Mouse (Mus musculus): Measurements from ENCODE around the gene Fgfr2. TPM values are rescaled to one million over a fixed set of nuclear protein-coding genes. Genes with fewer than 3 reads are reported as not detected.

The Fgfr2 gene
- polyA plus RNA-seq, 1 experiment from 2014 or later = 93.6 TPM

- Histone ChIP-seq H3K9ac (ENCODE audit: low read length) (no peak overlapping the region), H3K4me2 (ENCODE audit: low read depth, low read length, severe bottlenecking) (peak overlapping the region; percentile 90; the same call in 1 of the 2 replicates), H3K36me3 (ENCODE audit: control insufficient read depth, insufficient read depth, low read length) (no peaks in the 10 kb centered on the region), H3K4me1 (replicated peaks; ENCODE audit: control insufficient read depth, insufficient read depth, low read length) (peaks cover 50% of the 10 kb centered on the region), H3K27me3 (ENCODE audit: control insufficient read depth, insufficient read depth, low read length) (no peaks in the 10 kb centered on the region), H3K4me3 (ENCODE audit: low read depth, low read length) (peak overlapping the region; percentile 75; the same call in 1 of the 2 replicates), H3K9me3 (ENCODE audit: control insufficient read depth, low read length) (no peaks in the 10 kb centered on the region), H3K27ac (ENCODE audit: low read depth, low read length) (peak overlapping the region; percentile 65)
- DNase-seq (ENCODE audit: low spot score) (peak; percentile 92), ATAC-seq (replicated peaks; ENCODE audit: low FRiP score) (peak; percentile 28; the same call in 1 of the 2 replicates)
- WGBS = 49% methylated on average over 1 of the region's 1 CpGs
These were observed 312.3 kb downstream of the Fgfr2 start for GRCm38 (mm10) chr7:132810879-132811278.

- peak overlapping the region; percentile 90; the same call in 1 of the 2 replicates for H3K4me2 ChIP-seq (ENCODE audit: low read depth, low read length, severe bottlenecking)
- WGBS = 13% methylated on average over 6 of the region's 6 CpGs
- H3K4me3 ChIP-seq (ENCODE audit: low read depth, low read length) = peak overlapping the region; percentile 75; the same call in 1 of the 2 replicates
- DNase-seq (ENCODE audit: low spot score) = peak; percentile 55
- no peak overlapping the region; the same call in 1 of the 2 replicates for H3K9ac ChIP-seq (ENCODE audit: low read length)
- H3K4me1 ChIP-seq (replicated peaks; ENCODE audit: control insufficient read depth, insufficient read depth, low read length) = peaks cover 45% of the 10 kb centered on the region
- H3K9me3 ChIP-seq (ENCODE audit: control insufficient read depth, low read length) = no peaks in the 10 kb centered on the region
- no peaks in the 10 kb centered on the region for H3K27me3 ChIP-seq (ENCODE audit: control insufficient read depth, insufficient read depth, low read length)
- no peaks in the 10 kb centered on the region for H3K36me3 ChIP-seq (ENCODE audit: control insufficient read depth, insufficient read depth, low read length)
- H3K27ac ChIP-seq (ENCODE audit: low read depth, low read length) = peak overlapping the region; percentile 65
- no peak for ATAC-seq (replicated peaks; ENCODE audit: low FRiP score)
These were observed 312.8 kb downstream of the Fgfr2 start for GRCm38 (mm10) chr7:132810368-132810767.

DNA sequence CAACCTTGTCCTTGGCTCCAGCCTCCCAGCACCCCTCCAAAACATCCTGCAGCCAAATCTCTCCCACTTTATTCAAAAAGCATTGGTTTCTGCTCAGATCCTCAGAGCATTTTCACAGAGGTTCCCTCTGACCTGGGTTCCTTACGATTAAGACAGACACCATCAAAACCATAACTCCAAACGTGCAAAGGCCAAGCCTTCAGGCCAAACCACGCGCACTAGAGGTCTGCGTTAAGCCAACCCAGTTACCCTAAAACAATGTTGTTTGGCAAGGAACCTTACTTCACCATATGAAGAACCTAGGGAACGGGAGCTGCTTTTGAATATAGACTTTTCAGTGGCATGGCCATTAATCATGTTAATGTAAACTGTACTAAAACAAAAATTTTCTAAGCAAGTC lies 313.4 kb downstream of the Fgfr2 start:
- 22% methylated on average over 6 of the region's 6 CpGs for WGBS
- Histone ChIP-seq H3K27ac (ENCODE audit: low read depth, low read length) (peak overlapping the region; percentile 65), H3K4me3 (ENCODE audit: low read depth, low read length) (peak overlapping the region; percentile 6; the same call in 1 of the 2 replicates), H3K9ac (ENCODE audit: low read length) (peak overlapping the region; percentile 24; the same call in 1 of the 2 replicates), H3K4me1 (replicated peaks; ENCODE audit: control insufficient read depth, insufficient read depth, low read length) (peaks cover 45% of the 10 kb centered on the region), H3K4me2 (ENCODE audit: low read depth, low read length, severe bottlenecking) (peak overlapping the region; percentile 90), H3K9me3 (ENCODE audit: control insufficient read depth, low read length) (no peaks in the 10 kb centered on the region), H3K27me3 (ENCODE audit: control insufficient read depth, insufficient read depth, low read length) (no peaks in the 10 kb centered on the region), H3K36me3 (ENCODE audit: control insufficient read depth, insufficient read depth, low read length) (no peaks in the 10 kb centered on the region)
- DNase-seq (ENCODE audit: low spot score) = no peak
- no peak for ATAC-seq (replicated peaks; ENCODE audit: low FRiP score)

GRCm38 (mm10) chr7:132808841-132809682 lies 314.1 kb downstream of the Fgfr2 start:
- H3K36me3 ChIP-seq (ENCODE audit: control insufficient read depth, insufficient read depth, low read length) = no peaks in the 10 kb centered on the region
- H3K9ac ChIP-seq (ENCODE audit: low read length) = peak overlapping the region; percentile 2; the same call in 1 of the 2 replicates
- no peaks in the 10 kb centered on the region for H3K9me3 ChIP-seq (ENCODE audit: control insufficient read depth, low read length)
- no peaks in the 10 kb centered on the region for H3K27me3 ChIP-seq (ENCODE audit: control insufficient read depth, insufficient read depth, low read length)
- H3K4me3 ChIP-seq (ENCODE audit: low read depth, low read length) = peak overlapping the region; percentile 6; the same call in 1 of the 2 replicates
- peak overlapping the region; percentile 73 for H3K27ac ChIP-seq (ENCODE audit: low read depth, low read length)
- WGBS = 0% methylated on average over 20 of the region's 20 CpGs
- ATAC-seq (replicated peaks; ENCODE audit: low FRiP score) = peak; percentile 38
- peaks cover 43% of the 10 kb centered on the region for H3K4me1 ChIP-seq (replicated peaks; ENCODE audit: control insufficient read depth, insufficient read depth, low read length)
- H3K4me2 ChIP-seq (ENCODE audit: low read depth, low read length, severe bottlenecking) = peak overlapping the region; percentile 90
- peak; percentile 73 for DNase-seq (ENCODE audit: low spot score)

DNA sequence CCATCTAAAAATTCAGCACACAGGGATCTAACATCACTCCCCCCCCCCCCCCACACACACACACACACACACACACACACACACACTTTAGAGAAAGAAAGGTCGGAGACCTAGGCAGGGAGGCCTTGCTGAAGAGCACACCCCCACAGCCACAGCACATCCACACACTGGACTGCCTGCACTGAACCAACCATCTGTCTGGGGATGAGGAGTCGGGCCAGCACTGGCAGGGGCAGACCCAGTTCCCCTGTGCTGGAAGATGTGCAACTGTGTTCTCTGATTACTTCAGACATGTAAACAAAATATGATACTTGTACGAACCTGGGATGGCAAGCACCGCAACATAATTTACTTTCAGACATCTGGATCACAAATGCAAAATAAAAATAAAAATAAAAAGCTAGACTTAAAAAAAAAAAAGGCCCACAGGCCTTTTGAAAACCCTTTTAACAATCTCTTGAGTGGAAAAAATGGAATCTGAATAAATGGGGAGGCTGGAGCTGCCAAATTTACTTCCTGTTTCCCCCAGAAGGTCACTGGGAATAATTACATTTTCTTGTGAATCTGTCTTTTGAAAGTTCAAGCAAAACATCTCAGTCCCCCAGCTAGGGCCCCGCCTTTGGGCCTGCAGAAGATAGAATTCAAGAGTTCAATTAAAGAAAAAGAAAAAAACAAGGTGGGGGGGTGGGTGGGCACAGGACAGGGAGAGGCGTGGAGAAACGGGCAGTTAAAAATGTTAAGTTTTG lies 314.9 kb downstream of the Fgfr2 start:
- peak overlapping the region; percentile 90; the same call in 1 of the 2 replicates for H3K4me2 ChIP-seq (ENCODE audit: low read depth, low read length, severe bottlenecking)
- 38% methylated on average over 7 of the region's 7 CpGs for WGBS
- ATAC-seq (replicated peaks; ENCODE audit: low FRiP score) (no peak), DNase-seq (ENCODE audit: low spot score) (peak; percentile 50)
- H3K9me3 ChIP-seq (ENCODE audit: control insufficient read depth, low read length) = no peaks in the 10 kb centered on the region
- H3K27me3 ChIP-seq (ENCODE audit: control insufficient read depth, insufficient read depth, low read length) = no peaks in the 10 kb centered on the region
- no peak overlapping the region for H3K4me3 ChIP-seq (ENCODE audit: low read depth, low read length)
- peaks cover 42% of the 10 kb centered on the region for H3K4me1 ChIP-seq (replicated peaks; ENCODE audit: control insufficient read depth, insufficient read depth, low read length)
- peak overlapping the region; percentile 23; the same call in 1 of the 2 replicates for H3K9ac ChIP-seq (ENCODE audit: low read length)
- no peaks in the 10 kb centered on the region for H3K36me3 ChIP-seq (ENCODE audit: control insufficient read depth, insufficient read depth, low read length)
- H3K27ac ChIP-seq (ENCODE audit: low read depth, low read length) = peak overlapping the region; percentile 73

- Histone ChIP-seq H3K36me3 (ENCODE audit: control insufficient read depth, insufficient read depth, low read length) (no peaks in the 10 kb centered on the region), H3K9me3 (ENCODE audit: control insufficient read depth, low read length) (no peaks in the 10 kb centered on the region), H3K4me2 (ENCODE audit: low read depth, low read length, severe bottlenecking) (no peak overlapping the region), H3K9ac (ENCODE audit: low read length) (peak overlapping the region; percentile 31; the same call in 1 of the 2 replicates), H3K27ac (ENCODE audit: low read depth, low read length) (peak overlapping the region; percentile 61), H3K4me1 (replicated peaks; ENCODE audit: control insufficient read depth, insufficient read depth, low read length) (peaks cover 42% of the 10 kb centered on the region), H3K4me3 (ENCODE audit: low read depth, low read length) (no peak overlapping the region), H3K27me3 (ENCODE audit: control insufficient read depth, insufficient read depth, low read length) (no peaks in the 10 kb centered on the region)
- no peak for ATAC-seq (replicated peaks; ENCODE audit: low FRiP score)
- WGBS = 56% methylated on average over 13 of the region's 13 CpGs
- peak; percentile 49 for DNase-seq (ENCODE audit: low spot score)
These were observed 316.0 kb downstream of the Fgfr2 start for GRCm38 (mm10) chr7:132806926-132807857.

- peak; percentile 51 for DNase-seq (ENCODE audit: low spot score)
- Histone ChIP-seq H3K27me3 (ENCODE audit: control insufficient read depth, insufficient read depth, low read length) (no peaks in the 10 kb centered on the region), H3K4me2 (ENCODE audit: low read depth, low read length, severe bottlenecking) (no peak overlapping the region), H3K9me3 (ENCODE audit: control insufficient read depth, low read length) (no peaks in the 10 kb centered on the region), H3K36me3 (ENCODE audit: control insufficient read depth, insufficient read depth, low read length) (no peaks in the 10 kb centered on the region), H3K27ac (ENCODE audit: low read depth, low read length) (no peak overlapping the region), H3K4me1 (replicated peaks; ENCODE audit: control insufficient read depth, insufficient read depth, low read length) (peaks cover 42% of the 10 kb centered on the region), H3K4me3 (ENCODE audit: low read depth, low read length) (no peak overlapping the region), H3K9ac (ENCODE audit: low read length) (0 out of 2 replicates have a peak overlapping the region, but pooled peaks have one; percentile 5)
- WGBS = 60% methylated on average over 5 of the region's 5 CpGs
- no peak for ATAC-seq (replicated peaks; ENCODE audit: low FRiP score)
These were observed 316.9 kb downstream of the Fgfr2 start for GRCm38 (mm10) chr7:132806286-132806685.
